In the genomic region with DNA sequence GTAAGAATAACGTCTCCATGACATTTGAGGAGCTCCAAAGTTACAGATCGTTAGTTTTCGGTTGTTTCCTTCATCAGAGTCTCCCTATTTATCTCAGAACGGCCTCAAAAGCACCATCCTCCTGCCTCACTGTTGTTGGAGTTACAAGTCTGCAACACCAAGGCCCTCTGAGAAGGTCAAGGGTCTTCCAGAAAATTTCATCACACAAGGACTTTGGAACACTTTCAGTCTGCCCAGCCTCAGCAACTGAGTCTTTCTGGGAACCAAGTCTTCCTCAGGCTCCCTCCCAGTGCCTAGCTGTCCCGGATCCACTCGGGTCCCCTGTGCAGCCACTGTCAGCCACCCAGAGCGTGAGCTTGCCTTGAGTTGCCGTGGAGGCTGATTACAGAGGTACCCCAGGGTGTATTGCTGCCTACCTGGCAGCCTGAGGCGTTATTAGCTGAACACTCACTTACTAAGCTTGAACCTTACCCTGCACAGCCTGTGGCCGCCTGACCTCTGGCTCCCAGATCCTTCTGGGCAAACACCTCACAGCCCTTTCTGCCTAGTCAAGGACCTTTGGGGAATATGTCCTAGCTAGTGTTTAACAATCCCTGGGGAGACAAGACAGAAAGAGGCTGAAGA, we compare ENCODE assay signal across 10 mouse cellular contexts. TPM values are rescaled to one million over a fixed set of nuclear protein-coding genes. Genes with fewer than 3 reads are reported as not detected.
DNase-seq lines count a peak whose midpoint lies in the region; ATAC-seq lines count a peak whose summit lies in the region.
"Had no signal": no experiment of that assay in that cellular context is flagged by ENCODE, and none has a peak within 500 bp of the region (broad histone marks: within the 10 kb centered on the region; RNA-seq: fewer than 3 reads in every experiment).

No protein-coding gene starts in this region.

- ATAC-seq in heart, embryonic 12.5 days (ENCODE audit: insufficient number of reproducible peaks, low FRiP score): no peak
- ATAC-seq in liver, embryonic 11.5 days (replicated peaks; ENCODE audit: low FRiP score): no peak
- no peak for ATAC-seq in monocyte, adult 5-6 weeks (replicated peaks; ENCODE audit: insufficient number of reproducible peaks, low FRiP score, low TSS enrichment, poor library complexity, severe bottlenecking)

- H3K27me3 ChIP-seq in heart, embryonic 12.5 days (replicated peaks): 0 out of 2 replicates have a peak, but pooled peaks cover 5% of the 10 kb centered on the region
- H3K27me3 ChIP-seq in liver, embryonic 11.5 days (replicated peaks; ENCODE audit: control insufficient read depth, insufficient read depth, low read length): no peaks in the 10 kb centered on the region
- H3K27me3 ChIP-seq: hindbrain, embryonic 15.5 days had no signal

- peaks cover 8% of the 10 kb centered on the region for H3K4me1 ChIP-seq in heart, embryonic 12.5 days (replicated peaks)
- peaks cover 20% of the 10 kb centered on the region for H3K4me1 ChIP-seq in liver, embryonic 11.5 days (replicated peaks; ENCODE audit: control insufficient read depth, insufficient read depth, low read length)

- DNase-seq in heart, adult 8-10 months (ENCODE audit: low spot score): no peak
- peak; percentile 20 for DNase-seq in adipocyte (ENCODE audit: low spot score)
- peak; percentile 77 for DNase-seq in kidney, adult 18-20 months
- no peak for DNase-seq in liver, embryonic 11.5 days (ENCODE audit: low spot score)
- DNase-seq in layer of hippocampus, postnatal 36 days: no peak
- no peak for DNase-seq in embryo, embryonic 10.5 days (ENCODE audit: low spot score)

- H3K27ac ChIP-seq in heart, embryonic 12.5 days (ENCODE audit: poor library complexity, severe bottlenecking): no peak overlapping the region
- peak overlapping the region; percentile 13; the same call in 1 of the 2 replicates for H3K27ac ChIP-seq in liver, embryonic 11.5 days (ENCODE audit: low read depth, low read length)
- H3K27ac ChIP-seq: hindbrain, embryonic 15.5 days had no signal

- no peaks in the 10 kb centered on the region for H3K36me3 ChIP-seq in heart, embryonic 12.5 days
- no peaks in the 10 kb centered on the region for H3K36me3 ChIP-seq in liver, embryonic 11.5 days (ENCODE audit: control insufficient read depth, insufficient read depth, low read length)
- H3K36me3 ChIP-seq: hindbrain, embryonic 15.5 days had no signal

- H3K9ac ChIP-seq in heart, embryonic 12.5 days: 0 out of 2 replicates have a peak overlapping the region, but pooled peaks have one; percentile 16
- H3K9ac ChIP-seq in liver, embryonic 11.5 days (ENCODE audit: low read depth, low read length): peak overlapping the region; percentile 37
- H3K9ac ChIP-seq: hindbrain, embryonic 15.5 days had no signal

- no peaks in the 10 kb centered on the region for H3K9me3 ChIP-seq in heart, embryonic 12.5 days (replicated peaks)
- no peaks in the 10 kb centered on the region for H3K9me3 ChIP-seq in liver, embryonic 11.5 days (ENCODE audit: control insufficient read depth, low read length)
- H3K9me3 ChIP-seq: hindbrain, embryonic 15.5 days had no signal

- H3K4me3 ChIP-seq in heart, embryonic 12.5 days: no peak overlapping the region
- H3K4me3 ChIP-seq in liver, embryonic 11.5 days (ENCODE audit: low read depth, low read length): peak overlapping the region; percentile 25
- H3K4me3 ChIP-seq: hindbrain, embryonic 15.5 days had no signal

- 49% methylated on average over 10 of the region's 10 CpGs for WGBS in heart, embryonic 12.5 days
- WGBS in liver, embryonic 11.5 days: 47% methylated on average over 10 of the region's 10 CpGs

- H3K4me2 ChIP-seq in heart, embryonic 12.5 days: peak overlapping the region; percentile 58
- peak overlapping the region; percentile 54 for H3K4me2 ChIP-seq in liver, embryonic 11.5 days
- H3K4me2 ChIP-seq: hindbrain, embryonic 15.5 days had no signal

RNA-seq across cellular contexts. Expression of a gene that starts 15.4 kb away (rescaled TPM):
- 2,142 and 2,173 TPM in 2 replicates for polyA plus RNA-seq in heart, embryonic 12.5 days (2016; fragmentation: Nextera tagmentation; extraction: Ambion mirVana)
- 100 to 1,000 TPM; 110 to 133 (median 121) TPM for total RNA-seq in heart, adult 8-10 months (2022)
- polyA plus RNA-seq in liver, embryonic 11.5 days (2014; fragmentation: Nextera tagmentation; extraction: Ambion mirVana): 2,392 and 2,590 TPM in 2 replicates
- total RNA-seq in monocyte, adult 5-6 weeks (2017): 240 to 351 TPM (median 288 TPM) in 3 replicates
- total RNA-seq in layer of hippocampus, postnatal 36 days (2021): 100 to 1,000 TPM; 415 to 417 TPM

RNA-seq across cellular contexts. Expression of a gene that starts 20.0 kb away (rescaled TPM):
- not detected in 2 replicates for polyA plus RNA-seq in heart, embryonic 12.5 days (2016; fragmentation: Nextera tagmentation; extraction: Ambion mirVana)
- total RNA-seq in heart, adult 8-10 months (2022): under 1 TPM in 1 of 4 experiments, not detected in 3; 0.29 TPM
- polyA plus RNA-seq in liver, embryonic 11.5 days (2014; fragmentation: Nextera tagmentation; extraction: Ambion mirVana): not detected in 2 replicates
- not detected in 3 replicates for total RNA-seq in monocyte, adult 5-6 weeks (2017)
- total RNA-seq in layer of hippocampus, postnatal 36 days (2021): under 1 TPM in 1 of 2 experiments, not detected in 1; 0.25 TPM
- polyA plus RNA-seq: brain, embryonic 14.5 days; hindbrain, embryonic 15.5 days had no signal

Comparison
In these comparisons a context has a peak if more than half of its experiments do, and no peak if none do; other contexts are left out.
1. DNase-seq: peak in adipocyte (single experiment) and kidney, adult 18-20 months (single experiment); none in heart, adult 8-10 months (single experiment), liver, embryonic 11.5 days (single experiment), layer of hippocampus, postnatal 36 days (0 of 2) and embryo, embryonic 10.5 days (single experiment).